Mouse (Mus musculus) lung, embryonic 16.5 days (tissue): ENCODE measurements at regions not wholly inside any gene's neighbourhood (a gene's known extent, or its start where the extent isn't known, plus 50 kb on each side); places are given as distances from the start of the nearest gene placed in this dataset.

ENCODE experiments used
- ATAC-seq: fragments of 200-750 bp; cut with Nextera tagmentation; 2 replicates; pipeline ENCODE4 v1.8.0; 2017; ENCODE audit warnings: low read depth, mild to moderate bottlenecking, moderate library complexity
- H3K27ac ChIP-seq: fragments of 300-500 bp; sonication (generic); 2 replicates; pipeline ENCODE4 v1.5.1; 2014; ENCODE audit warnings: mild to moderate bottlenecking, control low read depth, low read length
- H3K27me3 ChIP-seq: fragments of 300-500 bp; sonication (generic); 2 replicates; pipeline ENCODE4 v1.6.1; 2014; ENCODE audit warnings: low read depth, low read length, mixed read lengths; ENCODE audit not compliant: control insufficient read depth, insufficient read depth
- H3K36me3 ChIP-seq: fragments of 300-500 bp; sonication (generic); 2 replicates; pipeline ENCODE4 v1.6.1; 2014; ENCODE audit warnings: low read length; ENCODE audit not compliant: control insufficient read depth, insufficient read depth
- H3K4me1 ChIP-seq: fragments of 300-500 bp; sonication (generic); replicated peaks from 2 replicates; pipeline ENCODE4 v1.6.1; 2014; ENCODE audit warnings: low read length, mixed read lengths; ENCODE audit not compliant: control insufficient read depth, insufficient read depth
- H3K4me2 ChIP-seq: fragments of 300-500 bp; sonication (generic); 2 replicates; pipeline ENCODE4 v1.6.1; 2014; ENCODE audit warnings: low read depth, low read length, control low read depth
- H3K4me3 ChIP-seq: fragments of 300-500 bp; sonication (generic); 2 replicates; pipeline ENCODE4 v1.5.1; 2014; ENCODE audit warnings: mild to moderate bottlenecking, low read length, control low read depth
- H3K9ac ChIP-seq: fragments of 300-500 bp; sonication (generic); 2 replicates; pipeline ENCODE4 v1.6.1; 2014; ENCODE audit warnings: low read length, control low read depth
- H3K9me3 ChIP-seq: fragments of 300-500 bp; sonication (generic); 2 replicates; pipeline ENCODE4 v1.6.1; 2016; ENCODE audit warnings: low read length; ENCODE audit not compliant: control insufficient read depth
- WGBS: fragments of 180-500 bp; shearing (Covaris S2); extraction: QIAGEN DNeasy Blood & Tissue Kit; methylation state at CpG from one replicate; pipeline ENCODE4 v1.1.7; 2014; 5-methylcytosine and 5-hydroxymethylcytosine counted together

DNA sequence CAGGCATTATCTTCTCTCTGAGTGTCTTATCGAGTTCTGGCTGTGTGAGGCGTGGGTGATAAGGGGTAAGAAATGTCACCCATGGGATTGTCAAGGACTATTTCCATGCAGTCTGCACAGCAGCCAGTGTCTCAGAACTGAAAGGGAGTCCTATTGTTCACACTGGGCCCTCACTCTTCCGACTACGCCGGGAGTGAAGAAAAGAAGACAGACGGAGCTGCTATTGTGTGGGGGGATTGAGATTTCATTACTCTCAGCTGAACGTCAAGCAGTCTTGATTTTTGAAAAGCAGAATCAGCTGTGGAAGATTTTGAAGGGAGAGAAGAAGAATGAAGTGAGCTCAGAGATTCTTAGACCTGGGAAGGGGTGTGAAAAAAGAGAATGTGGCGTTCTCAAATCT lies 138.9 kb downstream of the Btg1 start:
- Histone ChIP-seq H3K4me3 (no peak overlapping the region), H3K27ac (peak overlapping the region; percentile 43), H3K27me3 (no peaks in the 10 kb centered on the region), H3K9ac (no peak overlapping the region), H3K4me2 (no peak overlapping the region), H3K4me1 (peaks cover 23% of the 10 kb centered on the region), H3K9me3 (no peaks in the 10 kb centered on the region), H3K36me3 (no peaks in the 10 kb centered on the region)
- WGBS = 51% methylated on average over 8 of the region's 8 CpGs
- ATAC-seq = no peak

DNA sequence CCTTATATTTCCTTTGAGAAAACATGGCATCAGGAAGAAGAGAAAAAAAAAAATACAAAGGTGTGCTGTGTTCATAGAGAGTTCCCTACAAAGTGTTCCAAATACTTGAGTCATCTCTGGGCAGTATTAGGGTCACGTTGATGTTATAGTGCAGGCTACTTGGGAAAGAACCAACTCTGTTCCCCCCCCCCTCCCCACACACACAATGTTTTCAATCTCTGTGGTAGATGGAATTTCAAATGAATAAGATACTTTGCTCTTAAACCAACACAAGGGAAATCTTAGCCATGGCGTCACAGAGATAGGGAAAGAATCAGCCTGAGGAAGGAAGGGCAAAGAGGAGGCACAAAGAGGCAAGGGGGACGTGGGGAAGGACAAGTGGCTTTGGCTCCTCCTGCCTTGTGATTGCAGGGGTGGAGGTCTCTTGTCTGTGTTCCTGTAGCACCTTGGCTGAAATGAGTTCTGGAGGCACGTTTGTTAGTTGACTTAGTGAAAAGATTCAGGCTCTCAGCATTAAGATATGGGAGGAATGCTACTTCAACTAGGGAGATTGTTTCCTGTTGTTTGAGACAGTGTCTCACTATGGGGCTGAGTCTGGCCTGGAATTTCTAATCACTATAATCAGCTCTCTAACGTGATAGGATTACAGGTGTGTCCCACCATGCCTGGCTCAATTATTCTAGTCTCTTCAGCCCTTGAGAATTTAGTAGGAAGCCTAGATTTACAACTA lies 139.7 kb downstream of the Btg1 start:
- H3K36me3 ChIP-seq = no peaks in the 10 kb centered on the region
- WGBS = 36% methylated on average over 5 of the region's 5 CpGs
- no peaks in the 10 kb centered on the region for H3K27me3 ChIP-seq
- no peak overlapping the region for H3K4me2 ChIP-seq
- peaks cover 19% of the 10 kb centered on the region for H3K4me1 ChIP-seq
- peak overlapping the region; percentile 63; the same call in 1 of the 2 replicates for H3K27ac ChIP-seq
- H3K9ac ChIP-seq = no peak overlapping the region
- no peaks in the 10 kb centered on the region for H3K9me3 ChIP-seq
- H3K4me3 ChIP-seq = no peak overlapping the region
- ATAC-seq = peak; percentile 42; the same call in 1 of the 2 replicates

GRCm38 (mm10) chr10:96757311-96757710 lies 140.5 kb downstream of the Btg1 start:
- Histone ChIP-seq H3K27ac (no peak overlapping the region), H3K27me3 (no peaks in the 10 kb centered on the region), H3K4me1 (peaks cover 12% of the 10 kb centered on the region), H3K36me3 (no peaks in the 10 kb centered on the region), H3K9ac (no peak overlapping the region), H3K9me3 (no peaks in the 10 kb centered on the region), H3K4me2 (no peak overlapping the region), H3K4me3 (no peak overlapping the region)
- ATAC-seq = no peak
- WGBS = 67% methylated on average over 1 of the region's 1 CpGs

DNA sequence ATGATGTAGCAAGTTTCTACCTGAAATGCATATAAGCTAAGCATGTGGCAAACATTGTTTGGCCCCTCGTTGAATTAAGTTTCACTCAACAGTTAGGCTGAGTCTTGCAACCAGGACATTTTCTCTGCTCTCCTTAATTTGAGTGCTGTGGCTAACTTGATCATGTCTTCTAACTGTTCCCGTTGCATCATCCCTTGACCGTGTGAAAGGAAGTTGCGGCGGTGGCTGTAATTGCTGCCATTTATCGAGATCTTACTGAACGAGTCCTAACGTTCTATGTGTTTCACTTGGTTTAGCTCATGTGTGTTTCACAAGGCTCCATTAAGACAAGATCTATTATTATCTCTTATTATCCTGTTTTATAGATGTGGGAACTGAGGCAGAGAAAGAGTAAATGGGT lies 144.8 kb downstream of the Btg1 start:
- Histone ChIP-seq H3K9me3 (no peaks in the 10 kb centered on the region), H3K27me3 (no peaks in the 10 kb centered on the region), H3K36me3 (no peaks in the 10 kb centered on the region), H3K4me3 (no peak overlapping the region), H3K27ac (no peak overlapping the region), H3K4me2 (no peak overlapping the region), H3K4me1 (no peaks in the 10 kb centered on the region; the same call in 1 of the 2 replicates), H3K9ac (no peak overlapping the region)
- WGBS = 90% methylated on average over 8 of the region's 8 CpGs
- no peak for ATAC-seq

DNA sequence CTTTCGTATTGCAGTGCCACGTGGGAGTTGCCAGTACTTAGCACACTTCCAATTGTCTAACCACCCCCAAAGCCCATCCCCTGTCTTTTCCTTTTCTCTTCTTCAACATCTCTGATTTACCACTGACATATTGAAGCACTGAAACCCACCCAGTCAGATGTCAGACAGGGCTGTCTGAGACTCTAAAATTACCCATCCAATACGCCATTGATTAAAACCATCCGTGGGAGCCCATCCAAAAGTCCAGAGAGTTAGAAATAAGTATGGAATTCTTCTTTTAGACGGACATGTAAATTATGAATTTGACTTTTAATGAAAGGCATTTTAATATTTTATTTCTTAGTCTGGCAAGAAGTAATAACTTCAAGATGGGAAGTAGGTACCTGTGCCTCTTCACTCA lies 148.8 kb downstream of the Btg1 start:
- Histone ChIP-seq H3K4me3 (no peak overlapping the region), H3K9me3 (no peaks in the 10 kb centered on the region), H3K36me3 (no peaks in the 10 kb centered on the region), H3K4me1 (no peaks in the 10 kb centered on the region), H3K27ac (no peak overlapping the region), H3K4me2 (no peak overlapping the region), H3K9ac (no peak overlapping the region), H3K27me3 (no peaks in the 10 kb centered on the region)
- no peak for ATAC-seq
- 91% methylated on average over 5 of the region's 5 CpGs for WGBS

GRCm38 (mm10) chr10:96778220-96778619 lies 161.4 kb downstream of the Btg1 start:
- no peak overlapping the region for H3K9ac ChIP-seq
- H3K4me1 ChIP-seq = no peaks in the 10 kb centered on the region
- H3K27ac ChIP-seq = no peak overlapping the region
- WGBS = 74% methylated on average over 1 of the region's 1 CpGs
- no peaks in the 10 kb centered on the region for H3K36me3 ChIP-seq
- no peak for ATAC-seq
- no peak overlapping the region for H3K4me3 ChIP-seq
- H3K27me3 ChIP-seq = no peaks in the 10 kb centered on the region
- no peak overlapping the region for H3K4me2 ChIP-seq
- no peaks in the 10 kb centered on the region for H3K9me3 ChIP-seq

GRCm38 (mm10) chr10:96783966-96784365 lies 167.2 kb downstream of the Btg1 start:
- no peak overlapping the region for H3K4me3 ChIP-seq
- H3K27me3 ChIP-seq = no peaks in the 10 kb centered on the region
- no peak overlapping the region for H3K9ac ChIP-seq
- WGBS = 81% methylated on average over 5 of the region's 5 CpGs
- no peaks in the 10 kb centered on the region for H3K4me1 ChIP-seq
- no peak for ATAC-seq
- H3K4me2 ChIP-seq = no peak overlapping the region
- no peaks in the 10 kb centered on the region for H3K36me3 ChIP-seq
- H3K27ac ChIP-seq = no peak overlapping the region
- no peaks in the 10 kb centered on the region for H3K9me3 ChIP-seq

- Histone ChIP-seq H3K4me2 (no peak overlapping the region), H3K4me3 (no peak overlapping the region), H3K27ac (no peak overlapping the region), H3K36me3 (no peaks in the 10 kb centered on the region), H3K27me3 (no peaks in the 10 kb centered on the region), H3K4me1 (no peaks in the 10 kb centered on the region), H3K9ac (no peak overlapping the region), H3K9me3 (no peaks in the 10 kb centered on the region)
- 58% methylated on average over 8 of the region's 8 CpGs for WGBS
- no peak for ATAC-seq
Observed at GRCm38 (mm10) chr10:96786903-96787571, 170.2 kb downstream of the Btg1 start.

GRCm38 (mm10) chr10:96787572-96787946 lies 170.8 kb downstream of the Btg1 start:
- H3K36me3 ChIP-seq = no peaks in the 10 kb centered on the region
- 72% methylated on average over 1 of the region's 1 CpGs for WGBS
- no peaks in the 10 kb centered on the region for H3K9me3 ChIP-seq
- no peaks in the 10 kb centered on the region for H3K4me1 ChIP-seq
- H3K4me2 ChIP-seq = no peak overlapping the region
- no peaks in the 10 kb centered on the region for H3K27me3 ChIP-seq
- H3K27ac ChIP-seq = no peak overlapping the region
- no peak for ATAC-seq
- H3K4me3 ChIP-seq = no peak overlapping the region
- H3K9ac ChIP-seq = no peak overlapping the region
